Mouse (Mus musculus): ENCODE measurements around the gene Tmem201.

Tmem201 gene

DNA sequence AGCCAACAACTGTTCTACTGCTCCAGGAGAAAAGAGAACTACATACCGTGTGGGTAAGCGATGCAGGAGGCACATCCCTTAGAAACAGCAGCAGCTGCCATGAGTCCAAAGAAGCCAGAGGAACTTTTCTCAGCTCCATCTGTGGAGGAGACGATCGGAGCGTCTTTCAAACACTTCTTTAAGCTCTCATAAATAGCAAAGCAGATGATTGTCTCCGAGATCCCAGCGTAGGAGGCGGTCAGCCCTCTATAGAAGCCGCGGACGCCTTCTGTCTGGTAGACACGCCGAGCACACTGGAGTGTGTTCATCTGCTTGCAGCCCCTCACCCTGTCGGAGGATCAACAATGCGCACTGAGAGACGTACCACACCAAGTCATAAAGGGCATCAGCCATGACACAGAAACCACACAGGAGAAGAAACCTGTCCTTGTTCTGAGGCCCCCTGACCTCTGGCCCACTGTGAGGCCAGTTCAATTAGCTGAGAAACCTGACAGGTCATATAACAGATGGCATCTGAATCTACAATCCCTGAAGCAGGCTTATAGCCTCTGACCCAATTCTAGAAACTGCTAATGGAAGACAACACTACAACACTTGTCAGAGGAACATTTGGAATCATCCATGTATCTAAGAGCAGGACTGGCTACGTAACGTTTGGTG, 11.3 kb upstream of the Tmem201 start:
- no peak for DNase-seq

DNA sequence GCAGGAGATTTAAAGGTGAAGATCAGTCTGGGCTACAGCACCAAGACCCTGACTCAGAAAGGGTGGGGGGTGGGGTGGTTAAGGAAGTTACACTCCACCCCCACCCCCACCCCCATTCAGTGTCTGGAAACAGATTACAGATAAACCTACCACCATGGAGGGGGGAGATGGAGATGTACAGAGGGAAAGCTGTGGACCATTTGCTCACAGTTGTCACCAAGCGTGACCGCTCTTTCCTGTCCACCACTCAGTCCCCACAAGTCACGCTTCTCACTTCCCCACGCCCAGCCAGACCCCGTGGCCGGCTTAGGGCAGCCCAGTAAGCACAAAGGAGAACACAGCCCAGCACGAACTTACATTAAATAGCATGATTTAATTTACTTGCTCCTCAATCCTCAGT, 6.3 kb upstream of the Tmem201 start:
- no peak for DNase-seq

DNA sequence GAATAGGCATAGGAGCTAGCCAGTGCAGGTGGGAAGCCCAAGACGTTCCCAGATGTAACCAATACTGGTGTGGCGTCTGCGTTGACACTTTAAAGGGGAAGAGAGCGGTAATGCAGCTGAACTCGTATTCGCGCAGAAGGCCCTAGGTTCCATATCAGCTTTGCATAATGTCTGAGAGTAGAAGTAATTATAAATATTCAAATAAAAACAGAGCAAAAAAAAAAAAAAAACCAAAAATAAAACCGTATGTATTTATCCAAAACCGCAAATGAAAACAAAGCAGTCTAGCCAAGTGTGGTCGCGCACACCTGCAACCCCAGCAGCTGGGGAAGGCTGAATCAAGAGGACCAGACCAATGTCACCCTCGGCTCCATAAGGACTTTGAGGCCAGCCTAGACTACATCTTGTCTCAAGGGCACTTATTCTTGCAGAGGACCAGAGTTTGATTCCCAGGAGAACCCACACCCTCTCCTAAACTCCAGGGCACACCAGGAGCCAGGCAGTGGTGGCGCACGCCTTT, 4.2 kb upstream of the Tmem201 start:
- no peak for DNase-seq

DNA sequence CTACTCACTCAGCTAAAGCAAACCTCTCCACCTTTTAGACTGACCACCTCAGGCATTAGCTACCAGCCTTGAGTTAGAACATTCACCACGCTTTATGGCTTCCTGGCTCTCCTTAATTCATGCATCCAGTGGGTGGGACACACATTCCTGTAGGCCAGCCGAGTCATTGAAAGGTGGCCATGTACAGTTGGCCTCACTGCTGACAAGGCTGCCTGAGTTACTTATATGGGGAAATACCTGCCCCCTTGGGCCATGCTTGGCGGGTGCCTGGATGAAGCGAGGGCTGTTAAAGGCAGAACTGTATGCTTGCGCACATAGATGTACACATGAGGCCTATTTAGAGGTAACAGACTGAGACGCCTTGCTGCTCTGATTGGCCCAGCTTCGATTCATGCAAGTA, 2.5 kb upstream of the Tmem201 start:
- DNase-seq: no peak

DNA sequence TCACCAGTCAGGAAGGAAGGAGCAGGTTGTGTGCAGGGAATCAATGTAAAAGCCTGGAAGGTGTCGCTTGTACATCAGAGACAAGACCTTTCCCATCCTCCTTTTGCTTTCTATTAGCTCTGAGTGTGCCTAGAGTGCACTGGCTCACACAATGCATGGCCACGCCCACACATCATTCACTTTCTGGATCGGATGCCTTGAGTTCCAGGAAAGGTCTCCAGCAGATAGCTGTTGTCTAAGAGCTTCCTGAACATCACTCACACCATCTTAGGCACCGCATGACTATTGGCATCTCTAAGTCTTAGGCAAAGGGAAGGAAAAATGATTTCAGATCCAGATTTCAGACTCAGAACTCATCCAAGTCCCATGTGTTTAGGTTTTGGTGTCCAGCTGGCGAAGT, 1.6 kb upstream of the Tmem201 start:
- no peak for DNase-seq

DNA sequence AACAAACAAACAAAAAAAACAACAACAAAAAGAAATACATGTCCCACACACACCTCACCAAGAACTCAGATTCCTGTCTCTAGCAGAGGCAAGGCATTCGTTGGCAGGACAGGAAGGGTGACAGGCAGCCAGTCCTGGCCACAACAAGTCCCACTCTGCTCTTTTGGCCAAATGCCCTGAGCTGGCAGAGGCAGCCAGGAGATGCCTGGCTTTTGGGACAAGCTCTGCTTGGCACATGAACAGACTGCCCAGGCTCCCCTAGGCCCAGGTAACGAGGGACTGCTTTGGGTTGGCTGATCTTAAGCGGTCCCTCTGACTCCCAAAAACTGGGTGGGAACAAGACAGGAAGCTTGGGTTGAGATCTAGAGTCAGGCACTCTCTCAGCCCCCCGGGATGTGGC, 1.3 kb downstream of the Tmem201 start:
- DNase-seq: peak; percentile 68 to 69

DNA sequence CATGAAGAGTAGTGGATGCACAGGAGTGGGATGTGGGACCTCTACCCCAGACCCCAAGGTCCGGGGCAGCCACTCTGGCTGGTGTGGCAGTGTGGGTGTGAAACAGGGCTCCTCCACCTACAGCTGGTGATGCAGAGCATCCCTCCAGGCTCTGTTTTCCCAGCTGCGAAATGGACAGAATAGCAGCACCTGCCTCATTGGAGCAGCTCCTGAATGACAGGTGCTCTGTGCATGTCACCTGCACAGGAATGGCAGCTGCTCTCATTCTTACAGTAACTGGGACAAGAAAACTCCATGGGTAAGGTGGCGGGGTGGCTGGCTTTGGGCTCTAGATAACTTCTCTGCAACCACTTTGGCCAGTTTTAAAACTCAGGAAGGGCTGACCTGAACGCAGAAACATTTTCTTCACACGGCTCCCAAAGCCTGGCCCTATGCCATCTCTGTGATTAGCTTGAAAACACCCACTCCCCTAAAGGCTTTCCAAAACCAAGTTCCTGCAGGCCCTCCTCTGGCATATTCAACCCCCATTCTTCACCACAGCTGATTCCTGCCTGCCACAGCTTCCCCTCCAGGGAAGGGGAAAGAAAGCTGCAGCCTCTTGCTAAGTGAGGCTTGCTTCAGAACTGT, 2.1 kb downstream of the Tmem201 start:
- no peak for DNase-seq

DNA sequence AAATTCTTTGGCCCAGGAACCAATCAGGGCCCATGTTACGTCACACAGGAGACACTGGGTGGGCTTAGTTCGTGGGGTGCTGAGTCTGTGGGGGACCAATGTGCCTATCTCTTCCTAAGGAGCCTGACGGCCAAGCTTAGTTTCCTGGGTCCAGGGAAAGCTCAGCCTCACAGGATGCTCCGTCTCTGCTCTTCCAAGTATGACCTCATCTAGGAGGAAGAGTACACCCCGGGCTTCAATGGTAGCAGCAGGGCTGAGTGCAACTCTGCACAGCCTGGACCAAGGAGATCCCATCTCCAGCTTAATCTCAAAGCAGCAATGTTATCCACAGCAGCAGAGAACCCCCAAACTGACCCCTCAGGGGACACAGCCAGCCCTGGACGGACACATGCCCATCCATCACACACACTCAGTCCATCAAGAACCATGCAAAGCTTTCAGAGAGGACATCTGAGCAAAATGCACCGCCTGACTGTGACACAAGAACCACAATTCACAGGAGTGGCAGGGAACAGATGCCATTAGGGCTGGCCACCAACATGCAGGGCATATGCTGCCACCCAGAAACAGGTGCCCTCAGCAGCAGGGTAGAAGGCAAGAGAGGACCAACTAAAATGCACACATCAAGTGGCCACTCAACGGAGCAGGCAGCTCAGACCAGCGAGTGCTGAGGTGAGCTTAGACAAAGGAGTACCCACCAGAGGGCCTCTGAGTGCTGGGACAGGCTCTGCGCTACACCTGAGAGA, 2.9 kb downstream of the Tmem201 start:
- DNase-seq: no peak

DNA sequence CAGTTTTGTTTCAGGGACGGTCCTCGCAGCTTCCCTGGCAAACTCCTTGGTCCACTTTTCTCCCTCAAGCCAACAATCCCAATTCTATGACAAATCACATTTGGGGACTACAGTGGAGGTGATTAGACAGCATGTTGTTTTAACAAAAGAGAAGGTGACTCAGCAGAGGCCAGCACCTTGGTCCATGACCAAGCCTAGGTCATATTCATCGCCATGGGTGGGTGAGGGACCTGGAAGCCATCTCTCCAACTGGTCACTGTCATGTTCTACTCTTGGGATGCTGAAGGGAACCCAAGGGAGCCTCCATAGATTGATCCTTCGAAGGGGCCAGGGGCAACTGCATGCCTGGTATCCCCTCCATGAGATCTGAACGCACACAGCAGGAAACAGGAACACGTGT, 3.6 kb downstream of the Tmem201 start:
- DNase-seq: no peak

DNA sequence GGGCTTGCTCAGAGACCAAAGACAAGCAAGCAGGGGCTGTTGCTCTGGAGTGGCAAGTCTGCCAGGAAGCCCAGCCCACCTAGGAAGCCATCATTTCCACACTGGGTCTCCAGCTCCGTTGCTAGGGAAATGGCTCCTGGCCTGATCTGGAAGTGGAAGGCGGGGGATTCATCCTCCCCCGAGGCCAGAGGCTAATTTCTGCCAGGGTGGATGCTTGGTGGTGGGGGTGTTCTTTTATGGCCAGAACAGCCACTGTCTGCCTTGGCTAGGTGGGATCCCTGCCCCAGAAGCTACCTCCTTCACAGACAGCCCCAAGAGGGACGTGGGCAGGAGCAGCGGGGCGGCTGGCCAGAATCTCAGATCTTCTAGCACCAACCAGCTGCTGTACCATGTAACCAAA, 4.1 kb downstream of the Tmem201 start:
- no peak for DNase-seq

DNA sequence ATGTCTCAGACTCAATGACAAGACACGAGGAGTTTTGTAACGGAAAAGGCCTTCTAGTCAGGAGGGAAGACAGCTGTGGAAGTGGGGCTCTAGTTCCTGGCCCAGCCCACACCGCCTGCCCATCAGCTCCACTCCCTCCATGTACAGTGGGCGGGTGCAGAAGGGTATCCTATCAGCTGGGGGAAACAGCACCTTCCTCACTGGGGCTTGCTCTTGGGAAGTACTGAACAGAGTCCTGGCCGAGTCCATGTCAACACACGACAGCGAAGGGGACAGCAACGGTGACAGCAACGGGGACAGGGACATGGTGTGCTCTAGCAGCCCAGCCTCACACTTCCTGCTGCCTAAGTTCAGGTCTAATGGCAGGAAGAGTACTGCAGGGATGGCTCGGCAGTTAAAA, 5.0 kb downstream of the Tmem201 start:
- DNase-seq: peak in 1 of 2 experiments; percentile 23

DNA sequence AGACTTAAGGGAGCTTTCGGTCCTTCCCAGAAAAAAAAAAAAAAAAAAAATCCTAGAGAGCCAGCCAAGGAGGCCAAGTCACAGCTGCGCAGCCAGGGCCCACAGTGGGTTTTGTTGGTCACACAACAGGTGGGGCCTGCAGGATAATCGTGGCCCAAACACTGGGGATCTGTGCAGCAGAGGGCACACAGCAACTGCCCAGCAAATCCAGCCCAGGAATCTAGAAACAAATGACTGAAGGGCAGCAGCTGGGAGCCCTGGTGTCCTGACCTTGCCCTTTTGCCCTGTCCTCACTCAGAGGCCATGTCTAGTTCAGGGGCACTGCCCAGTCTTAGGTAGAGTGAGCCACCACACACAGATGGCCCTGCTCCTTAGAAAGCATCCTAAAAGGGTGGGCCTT, 5.5 kb downstream of the Tmem201 start:
- no peak for DNase-seq

DNA sequence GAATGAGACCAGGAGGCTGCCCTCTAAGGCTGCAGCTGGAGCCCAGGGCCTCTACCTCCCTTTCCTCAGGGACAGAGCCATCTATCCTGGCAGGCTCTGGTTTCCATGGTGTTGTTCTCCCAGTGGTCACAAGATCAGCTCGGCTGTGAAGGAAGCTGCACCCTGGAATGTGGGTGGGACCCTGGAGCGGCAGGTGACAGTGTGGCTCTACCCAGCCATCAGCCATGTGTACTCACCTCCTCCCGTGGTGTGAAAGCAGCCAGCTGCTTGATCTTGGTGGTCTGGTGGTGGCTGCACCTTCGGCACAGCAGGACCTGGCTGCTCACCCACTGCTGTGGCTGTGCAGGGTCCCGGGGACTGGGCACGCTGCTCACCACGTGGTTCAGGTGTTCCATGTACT, 7.0 kb downstream of the Tmem201 start:
- no peak for DNase-seq

DNA sequence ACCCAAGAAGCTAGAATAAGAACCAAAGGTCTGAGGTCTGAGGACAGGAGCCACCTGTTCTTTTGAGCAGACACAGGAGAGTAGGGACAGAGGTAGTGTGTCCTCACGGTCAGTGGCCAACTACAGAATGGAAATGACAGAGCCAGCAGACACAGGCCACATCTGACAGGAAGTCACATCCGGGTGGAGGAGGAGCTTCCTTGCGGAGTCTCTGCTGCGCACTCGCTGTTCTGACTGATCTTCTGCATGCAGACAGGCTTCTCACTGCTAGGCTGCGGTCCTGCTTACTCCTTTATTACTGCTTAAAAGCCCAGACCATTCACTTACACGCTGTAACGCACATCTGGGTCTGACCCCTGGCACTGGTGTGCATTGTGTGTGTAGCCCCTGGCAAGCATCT, 9.0 kb downstream of the Tmem201 start:
- peak; percentile 26 to 43 for DNase-seq

DNA sequence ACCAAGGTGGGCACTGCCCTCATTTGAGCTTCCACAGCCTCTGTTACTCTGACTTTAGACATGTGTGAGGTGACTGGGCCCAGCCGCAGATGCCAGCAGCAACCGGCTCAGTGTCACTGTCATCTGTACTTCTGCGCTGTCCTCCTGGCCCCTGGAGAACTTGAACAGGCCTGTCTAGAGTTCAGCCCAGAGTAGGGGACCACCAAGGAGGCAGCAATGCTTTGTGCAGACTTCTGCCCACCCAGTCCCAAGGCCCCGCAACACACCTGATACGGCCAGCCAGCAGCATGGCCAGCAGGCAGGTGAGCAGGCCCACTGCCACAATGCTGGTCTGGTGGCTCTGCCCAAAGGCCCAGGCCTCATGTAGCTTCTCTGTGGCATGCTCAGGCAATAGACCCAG, 10.2 kb downstream of the Tmem201 start:
- no peak for DNase-seq

DNA sequence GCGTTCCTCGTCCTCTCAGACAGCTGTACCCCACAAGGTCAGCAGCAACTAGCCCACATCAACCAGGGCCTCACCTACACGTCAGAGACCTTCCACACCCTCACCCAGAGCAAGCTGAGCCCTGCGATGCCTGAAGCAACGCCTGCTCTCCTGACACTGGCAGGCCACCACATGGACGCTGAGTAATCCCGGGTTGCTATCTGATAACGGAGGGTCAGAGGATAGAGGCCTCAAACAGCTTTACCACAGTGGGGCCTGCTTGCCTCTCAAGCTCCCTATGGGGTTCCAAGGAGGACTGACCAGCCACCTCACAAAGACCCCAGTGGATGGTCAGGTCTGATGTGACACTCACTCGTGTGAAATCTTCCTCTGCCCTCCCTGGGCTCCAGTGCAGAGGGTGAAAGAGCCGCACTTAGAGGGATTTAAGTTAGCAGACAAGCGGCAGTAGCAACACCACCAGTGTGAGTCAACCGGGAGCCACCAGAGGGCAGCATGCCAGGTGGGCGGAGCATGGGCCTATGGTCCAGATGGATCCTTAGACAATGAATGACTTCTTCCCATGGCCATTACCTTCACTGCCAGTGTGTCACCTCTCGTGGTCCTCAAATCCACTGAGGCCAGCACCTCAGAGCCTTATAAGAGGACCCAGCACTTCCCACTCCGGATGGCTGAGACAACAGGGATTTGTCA, 12.0 kb downstream of the Tmem201 start:
- peak; percentile 72 to 87 for DNase-seq

DNA sequence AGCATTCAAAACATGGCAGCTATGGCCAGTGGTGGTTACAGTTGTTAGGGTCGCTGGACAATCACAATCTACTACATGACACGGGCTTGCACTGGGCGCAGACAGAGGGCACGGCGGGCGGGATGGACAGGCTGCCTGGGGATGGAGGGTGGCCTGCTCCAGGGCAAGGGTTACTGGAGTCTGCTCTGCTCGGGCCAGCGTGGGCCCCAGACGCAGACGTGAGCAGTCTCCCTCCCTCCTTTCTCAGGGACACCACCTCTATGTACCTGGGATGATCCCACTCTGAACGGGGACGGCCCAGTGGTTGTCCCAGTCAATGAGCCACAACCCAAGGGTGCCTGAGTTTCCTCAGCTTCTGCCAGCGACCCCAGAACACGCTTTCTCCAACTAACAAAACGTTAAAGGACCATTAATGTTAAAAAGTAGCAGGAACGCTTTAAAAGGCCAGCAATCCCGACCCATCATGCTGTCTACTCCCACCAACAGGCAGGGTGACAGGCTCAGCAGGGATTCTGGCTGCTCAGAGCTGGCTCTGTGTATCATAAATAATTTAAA, 12.9 kb downstream of the Tmem201 start:
- no peak for DNase-seq

DNA sequence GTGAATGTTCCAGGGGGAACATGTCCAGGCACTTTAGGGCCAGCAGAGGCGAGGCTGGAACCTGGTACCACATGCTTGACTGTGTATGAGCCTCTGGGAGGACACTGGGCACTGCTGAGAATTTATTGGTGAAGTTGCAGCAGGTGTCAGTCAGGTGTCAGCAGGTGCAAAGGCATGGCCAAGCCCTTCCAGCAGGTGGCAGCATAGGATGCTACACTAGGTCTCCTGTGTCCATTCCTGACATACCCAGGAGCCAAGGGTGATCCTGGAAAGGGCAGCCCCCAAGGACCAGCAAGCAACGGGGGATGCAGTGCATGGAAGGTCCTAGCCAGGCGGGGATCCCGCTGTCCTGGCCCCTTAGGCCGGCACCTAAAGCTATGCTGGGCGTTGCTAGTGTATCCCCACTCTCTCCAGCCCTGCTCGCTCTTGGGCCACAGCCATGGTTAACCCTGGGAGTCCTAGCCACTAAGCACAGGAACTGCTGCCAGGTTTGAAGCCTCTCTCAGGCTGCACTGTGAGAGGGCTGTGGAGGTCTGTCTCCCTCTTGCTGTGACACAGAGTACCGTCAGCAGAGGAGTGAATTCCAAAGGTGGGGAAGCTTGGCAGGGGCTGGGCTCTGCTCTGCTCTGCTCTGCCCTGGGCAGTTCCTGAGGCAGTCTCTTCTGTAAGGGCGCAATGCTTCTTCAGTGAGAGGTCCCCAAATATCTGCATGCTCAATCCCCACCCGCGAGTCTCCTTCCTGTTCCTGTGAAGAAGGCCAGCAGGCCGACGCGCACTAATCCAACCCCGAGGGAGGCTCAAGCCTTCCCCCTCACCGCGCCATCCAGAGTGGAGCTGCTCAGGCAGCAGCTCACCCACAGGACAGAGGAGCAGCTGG, 13.8 kb downstream of the Tmem201 start:
- DNase-seq: peak; percentile 44 to 81

DNA sequence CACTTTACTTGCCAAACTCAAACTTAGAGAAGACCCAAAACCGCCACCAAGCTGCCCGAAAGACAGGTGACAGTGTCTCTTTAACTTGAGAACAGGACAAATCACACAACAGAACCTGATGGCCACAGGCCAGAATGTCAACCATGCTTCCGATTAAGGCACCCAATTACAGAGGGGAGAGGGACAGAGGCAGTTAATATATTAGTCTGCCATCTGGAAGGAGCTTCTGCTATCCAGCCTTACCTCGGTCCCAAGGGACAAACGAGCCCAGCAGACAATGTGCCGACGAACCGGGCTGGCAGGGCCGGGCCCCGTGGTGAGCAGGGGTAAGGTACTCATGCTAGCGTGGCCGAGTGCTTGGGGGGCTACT, 14.8 kb downstream of the Tmem201 start:
- DNase-seq: no peak

DNA sequence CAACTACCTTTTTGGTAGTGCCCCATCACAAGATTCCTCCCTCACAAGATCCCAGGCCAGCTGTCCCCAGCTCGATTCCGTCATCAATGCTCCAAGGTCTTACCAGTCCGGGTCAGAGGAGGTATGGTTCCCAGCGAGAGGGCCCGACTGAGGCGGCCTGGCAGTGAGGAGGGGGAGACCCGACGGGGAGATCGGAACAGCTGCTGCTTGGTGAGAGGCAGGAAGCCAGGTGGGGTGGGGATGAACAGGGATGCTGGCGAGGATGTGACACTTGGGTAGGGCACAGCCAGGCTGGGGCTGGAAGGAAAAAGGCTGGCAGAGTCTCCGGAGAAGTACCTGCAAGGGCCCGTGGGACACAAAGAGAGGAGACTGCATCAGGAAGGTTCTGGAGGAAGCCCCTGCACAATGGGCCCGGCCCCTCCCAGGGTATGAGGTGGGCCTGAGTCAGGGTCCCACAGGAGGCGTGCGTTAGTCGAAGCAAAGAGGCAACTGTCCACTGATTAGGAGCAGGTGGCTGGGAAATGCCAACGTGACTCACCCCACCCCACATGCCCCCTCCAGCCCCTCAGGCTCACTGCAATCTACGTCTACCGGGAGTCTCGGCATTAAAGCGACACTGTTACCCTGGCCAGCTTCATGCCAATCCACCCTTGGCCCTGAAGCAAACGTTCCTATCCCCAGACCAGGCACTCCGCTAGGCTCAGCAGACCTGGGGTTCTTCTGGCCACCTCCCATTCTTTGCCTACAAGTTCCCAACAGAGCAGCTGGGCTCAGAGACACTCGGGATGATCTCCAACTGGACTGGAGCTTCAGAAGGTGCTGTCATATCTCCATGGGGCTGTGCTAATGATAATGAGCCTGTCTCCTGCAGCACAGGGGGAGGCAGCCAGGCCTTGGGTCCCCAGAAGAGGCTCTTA, 15.5 kb downstream of the Tmem201 start:
- DNase-seq: no peak

DNA sequence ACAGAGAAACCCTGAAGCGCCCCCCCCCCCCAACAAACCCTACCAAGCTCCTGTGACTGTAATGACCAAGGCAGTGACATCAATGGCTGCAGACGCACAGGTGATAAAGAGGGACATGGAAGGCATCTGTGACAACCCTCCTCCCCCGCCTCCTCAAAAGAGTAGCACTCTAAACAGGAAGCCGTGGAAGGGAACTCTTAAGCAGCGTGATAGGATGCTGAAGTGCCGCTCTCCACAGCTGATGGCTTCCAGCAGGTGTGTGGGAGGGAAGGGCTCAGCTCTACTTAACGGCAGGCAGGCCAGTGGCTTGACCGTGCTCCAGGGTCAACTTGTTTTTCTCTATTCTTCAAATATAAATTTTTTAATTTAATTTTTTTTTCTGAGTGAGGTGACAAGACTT, 16.7 kb downstream of the Tmem201 start:
- no peak for DNase-seq

Measured in kidney, adult 8-10 months (tissue).